Mouse (Mus musculus) midbrain, embryonic 10.5 days (tissue): ENCODE measurements at regions not wholly inside any gene's neighbourhood (a gene's known extent, or its start where the extent isn't known, plus 50 kb on each side); places are given as distances from the start of the nearest gene placed in this dataset.
A peak's percentile ranks its signal among the peaks of the same experiment; 100 is the strongest.
"Not testable (repeated sequence)": the region's sequence is repeated elsewhere in the genome, so short reads cannot be mapped to it uniquely, and the experiment has no call there.

ENCODE experiments used
- DNase-seq: peaks from one replicate; pipeline ENCODE4 v3.0.0-alpha.2; 2017; ENCODE audit warnings: low spot score
- H3K27ac ChIP-seq: fragments of 300-500 bp; sonication (generic); replicated peaks from 2 replicates; pipeline ENCODE4 v1.5.1; 2016; ENCODE audit warnings: mild to moderate bottlenecking
- H3K27me3 ChIP-seq: fragments of 300-500 bp; sonication (generic); 2 replicates; pipeline ENCODE4 v1.6.1; 2016; ENCODE audit warnings: low read depth, mild to moderate bottlenecking; ENCODE audit not compliant: poor library complexity, severe bottlenecking
- H3K36me3 ChIP-seq: fragments of 300-500 bp; sonication (generic); 2 replicates; pipeline ENCODE4 v1.6.1; 2016; ENCODE audit warnings: mild to moderate bottlenecking, moderate library complexity
- H3K4me1 ChIP-seq: fragments of 300-500 bp; sonication (generic); 2 replicates; pipeline ENCODE4 v1.6.1; 2016
- H3K4me3 ChIP-seq: fragments of 300-500 bp; sonication (generic); 2 replicates; pipeline ENCODE4 v1.5.1; 2016; ENCODE audit warnings: mild to moderate bottlenecking, moderate library complexity
- H3K9me3 ChIP-seq: fragments of 300-500 bp; sonication (generic); replicated peaks from 2 replicates; pipeline ENCODE4 v1.6.1; 2016; ENCODE audit warnings: mild to moderate bottlenecking
- WGBS: fragments of 180-500 bp; shearing (Covaris S2); methylation state at CpG from one replicate; pipeline ENCODE4 v1.1.7; 2016; 5-methylcytosine and 5-hydroxymethylcytosine counted together

DNA sequence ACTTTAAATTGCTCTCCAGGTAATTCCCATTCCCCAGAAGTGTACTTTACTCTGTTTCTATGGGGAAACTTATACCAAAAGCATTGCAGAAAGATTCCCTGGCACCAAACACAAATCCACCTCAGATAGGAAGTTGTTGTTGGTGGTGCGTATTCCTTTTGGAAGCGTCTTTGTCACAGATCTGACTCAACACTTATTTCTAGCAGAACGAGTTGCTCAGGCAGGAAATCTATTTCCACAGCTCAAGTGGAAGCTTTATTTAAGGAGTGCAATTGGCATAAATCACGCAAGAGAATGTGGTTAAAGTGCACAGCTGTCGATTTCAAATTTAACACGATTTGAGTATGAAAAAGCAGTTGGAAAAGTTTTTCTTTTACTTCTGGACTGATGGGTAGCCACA lies 436.9 kb upstream of the Ghitm start:
- no peak for DNase-seq
- no peaks in the 10 kb centered on the region for H3K27me3 ChIP-seq
- 90% methylated on average over 6 of the region's 6 CpGs for WGBS
- no peak overlapping the region for H3K4me3 ChIP-seq
- H3K27ac ChIP-seq, result no peak overlapping the region
- no peaks in the 10 kb centered on the region for H3K36me3 ChIP-seq
- no peaks in the 10 kb centered on the region for H3K9me3 ChIP-seq
- no peaks in the 10 kb centered on the region for H3K4me1 ChIP-seq

GRCm38 (mm10) chr14:37558258-37558657 lies 423.2 kb upstream of the Ghitm start:
- Histone ChIP-seq H3K27ac (no peak overlapping the region), H3K27me3 (no peaks in the 10 kb centered on the region), H3K9me3 (no peaks in the 10 kb centered on the region), H3K36me3 (no peaks in the 10 kb centered on the region), H3K4me1 (no peaks in the 10 kb centered on the region), H3K4me3 (no peak overlapping the region)
- WGBS, result 90% methylated on average over 5 of the region's 5 CpGs
- DNase-seq, result no peak

GRCm38 (mm10) chr14:37523616-37524015 lies 388.5 kb upstream of the Ghitm start:
- H3K36me3 ChIP-seq, result no peaks in the 10 kb centered on the region
- peak; percentile 17 for DNase-seq

GRCm38 (mm10) chr14:37520631-37521030 lies 385.6 kb upstream of the Ghitm start:
- H3K9me3 ChIP-seq, H3K4me1 ChIP-seq, H3K27me3 ChIP-seq, H3K4me3 ChIP-seq, DNase-seq, H3K27ac ChIP-seq, H3K36me3 ChIP-seq: not testable (repeated sequence)
- 82% methylated on average over 3 of the region's 3 CpGs for WGBS

More at GRCm38 (mm10) chr14:37523616-37524015, 388.5 kb upstream of the Ghitm start:
- H3K27me3 ChIP-seq, result no peaks in the 10 kb centered on the region
- no peak overlapping the region for H3K4me3 ChIP-seq
- no peak overlapping the region for H3K27ac ChIP-seq
- H3K4me1 ChIP-seq, result peaks cover 10% of the 10 kb centered on the region
- no peaks in the 10 kb centered on the region for H3K9me3 ChIP-seq

DNA sequence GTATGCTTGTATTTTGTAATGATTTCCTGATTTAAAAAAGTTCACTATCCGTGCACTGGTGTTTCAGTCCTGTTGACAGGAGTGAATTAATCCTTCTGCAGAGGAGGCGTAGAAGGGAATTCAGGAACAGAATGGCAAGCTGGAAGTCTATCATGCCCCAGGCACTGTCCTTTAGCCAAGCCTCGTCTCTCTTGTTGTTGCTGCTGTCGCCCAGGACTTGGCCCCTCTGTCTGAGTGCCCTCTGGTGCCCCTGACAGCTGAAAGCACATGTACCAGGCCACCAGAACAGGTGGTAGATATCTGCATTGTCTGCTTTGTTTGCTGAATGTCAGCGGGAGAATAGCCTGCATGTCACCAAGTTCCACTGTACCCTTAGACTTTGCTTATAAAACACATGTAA lies 370.2 kb upstream of the Ghitm start:
- Histone ChIP-seq H3K4me1 (no peaks in the 10 kb centered on the region), H3K9me3 (0 out of 2 replicates have a peak, but pooled peaks cover 4% of the 10 kb centered on the region), H3K27ac (no peak overlapping the region), H3K4me3 (no peak overlapping the region), H3K36me3 (no peaks in the 10 kb centered on the region), H3K27me3 (no peaks in the 10 kb centered on the region)
- DNase-seq, result no peak
- 88% methylated on average over 5 of the region's 5 CpGs for WGBS

DNA sequence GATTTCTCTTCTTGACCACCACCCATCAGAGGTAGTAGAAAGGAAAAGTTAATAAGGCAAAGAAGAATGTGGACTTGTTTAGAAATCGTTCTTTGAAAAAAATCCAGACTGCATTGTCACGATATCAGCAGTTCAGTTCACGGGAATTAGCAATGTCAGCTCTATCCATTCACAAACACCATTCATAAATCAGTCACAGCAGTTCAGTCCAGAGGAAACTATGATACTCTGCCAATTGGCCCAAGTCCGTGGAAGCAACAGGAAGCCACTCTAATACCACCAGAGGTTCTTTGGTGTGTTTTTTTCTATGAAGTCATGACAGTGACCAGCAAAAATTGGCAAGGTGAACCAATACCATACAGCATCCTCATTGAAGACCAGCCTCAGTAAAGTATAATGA lies 355.6 kb upstream of the Ghitm start:
- WGBS, result 86% methylated on average over 4 of the region's 4 CpGs
- no peak overlapping the region for H3K4me3 ChIP-seq
- no peaks in the 10 kb centered on the region for H3K36me3 ChIP-seq
- no peak for DNase-seq
- H3K4me1 ChIP-seq, result no peaks in the 10 kb centered on the region
- H3K27me3 ChIP-seq, result no peaks in the 10 kb centered on the region
- H3K9me3 ChIP-seq, result no peaks in the 10 kb centered on the region
- no peak overlapping the region for H3K27ac ChIP-seq

- Histone ChIP-seq H3K9me3 (no peaks in the 10 kb centered on the region), H3K4me1 (no peaks in the 10 kb centered on the region), H3K4me3 (no peak overlapping the region), H3K36me3 (no peaks in the 10 kb centered on the region), H3K27ac (no peak overlapping the region), H3K27me3 (no peaks in the 10 kb centered on the region)
- 95% methylated on average over 8 of the region's 8 CpGs for WGBS
- no peak for DNase-seq
Measured at GRCm38 (mm10) chr14:37485292-37485691, 350.2 kb upstream of the Ghitm start.

DNA sequence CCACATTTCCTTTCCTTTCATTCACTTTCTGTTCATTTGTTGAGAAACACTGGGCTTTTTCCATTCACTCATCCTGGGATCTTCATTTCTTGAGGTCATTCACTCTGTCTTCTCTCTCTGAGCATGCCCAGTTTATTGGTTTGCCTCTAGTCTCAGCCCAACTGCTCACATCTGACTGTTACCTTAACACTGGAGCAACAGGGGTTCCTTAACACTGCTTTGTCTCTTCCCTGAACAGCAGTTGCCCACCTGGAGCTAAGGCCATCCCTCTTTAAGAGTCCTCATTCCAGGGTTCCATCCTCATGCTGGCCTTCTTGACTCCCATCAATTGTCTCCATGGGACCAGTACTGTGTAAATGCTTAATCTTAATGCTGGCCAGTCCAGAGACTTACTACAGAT lies 342.5 kb upstream of the Ghitm start:
- H3K36me3 ChIP-seq, result no peaks in the 10 kb centered on the region
- DNase-seq, result no peak
- H3K4me1 ChIP-seq, result no peaks in the 10 kb centered on the region
- H3K27me3 ChIP-seq, result no peaks in the 10 kb centered on the region
- no peak overlapping the region for H3K4me3 ChIP-seq
- H3K27ac ChIP-seq, result no peak overlapping the region
- no peaks in the 10 kb centered on the region for H3K9me3 ChIP-seq

GRCm38 (mm10) chr14:37468711-37469110 lies 333.6 kb upstream of the Ghitm start:
- H3K27ac ChIP-seq, result no peak overlapping the region
- WGBS, result 72% methylated on average over 2 of the region's 2 CpGs
- no peaks in the 10 kb centered on the region for H3K27me3 ChIP-seq
- no peak overlapping the region for H3K4me3 ChIP-seq
- H3K4me1 ChIP-seq, result no peaks in the 10 kb centered on the region
- no peaks in the 10 kb centered on the region for H3K9me3 ChIP-seq
- DNase-seq, result no peak
- H3K36me3 ChIP-seq, result no peaks in the 10 kb centered on the region

DNA sequence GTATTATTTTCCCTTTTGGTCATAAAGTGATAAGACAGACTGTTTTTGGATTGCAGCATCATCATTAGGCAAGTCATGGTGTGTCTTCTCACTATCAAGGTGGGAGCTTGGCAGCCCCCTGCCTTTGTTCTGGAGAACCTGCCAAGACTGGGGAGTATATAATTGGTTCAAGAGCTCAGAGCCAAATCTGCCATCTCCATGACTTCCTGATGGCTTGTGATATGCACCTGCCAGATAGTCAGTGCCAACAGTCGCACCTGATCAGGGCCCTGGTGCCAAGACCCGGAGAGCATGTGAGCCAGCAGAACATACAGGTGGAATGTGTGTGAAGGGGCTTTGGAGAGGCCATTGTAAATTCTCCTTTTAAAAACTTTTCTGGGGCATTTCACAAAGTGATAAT lies 305.8 kb upstream of the Ghitm start:
- Histone ChIP-seq H3K4me3 (no peak overlapping the region), H3K27ac (no peak overlapping the region), H3K4me1 (no peaks in the 10 kb centered on the region), H3K9me3 (no peaks in the 10 kb centered on the region), H3K36me3 (no peaks in the 10 kb centered on the region), H3K27me3 (no peaks in the 10 kb centered on the region)
- no peak for DNase-seq
- WGBS, result 94% methylated on average over 2 of the region's 2 CpGs

GRCm38 (mm10) chr14:37430656-37431055 lies 295.6 kb upstream of the Ghitm start:
- Histone ChIP-seq H3K9me3 (no peaks in the 10 kb centered on the region), H3K4me1 (no peaks in the 10 kb centered on the region), H3K36me3 (no peaks in the 10 kb centered on the region), H3K27me3 (no peaks in the 10 kb centered on the region), H3K27ac (no peak overlapping the region), H3K4me3 (no peak overlapping the region)
- DNase-seq, result no peak
- 69% methylated on average over 1 of the region's 1 CpGs for WGBS

- Histone ChIP-seq H3K4me3 (no peak overlapping the region), H3K27me3 (no peaks in the 10 kb centered on the region), H3K36me3 (no peaks in the 10 kb centered on the region), H3K27ac (no peak overlapping the region), H3K4me1 (no peaks in the 10 kb centered on the region), H3K9me3 (no peaks in the 10 kb centered on the region)
- no peak for DNase-seq
Measured at GRCm38 (mm10) chr14:37425506-37425905, 290.4 kb upstream of the Ghitm start.

GRCm38 (mm10) chr14:37421566-37421965 lies 286.5 kb upstream of the Ghitm start:
- no peak overlapping the region for H3K27ac ChIP-seq
- H3K9me3 ChIP-seq, result no peaks in the 10 kb centered on the region
- DNase-seq, result no peak
- no peaks in the 10 kb centered on the region for H3K27me3 ChIP-seq
- H3K4me3 ChIP-seq, result no peak overlapping the region
- no peaks in the 10 kb centered on the region for H3K4me1 ChIP-seq
- 75% methylated on average over 2 of the region's 2 CpGs for WGBS
- no peaks in the 10 kb centered on the region for H3K36me3 ChIP-seq

GRCm38 (mm10) chr14:37412583-37412982 lies 277.5 kb upstream of the Ghitm start:
- H3K27ac ChIP-seq, H3K9me3 ChIP-seq, H3K4me1 ChIP-seq, H3K36me3 ChIP-seq, DNase-seq, H3K4me3 ChIP-seq, H3K27me3 ChIP-seq: not testable (repeated sequence)
- WGBS, result 55% methylated on average over 1 of the region's 1 CpGs
